Mouse (Mus musculus) CH12.LX (cell line): ENCODE measurements at regions not wholly inside any gene's neighbourhood (a gene's known extent, or its start where the extent isn't known, plus 50 kb on each side); places are given as distances from the start of the nearest gene placed in this dataset.

Source experiments
- BHLHE40 ChIP-seq: IDR thresholded peaks from 2 replicates; pipeline ENCODE4 v1.6.1; 2011; ENCODE audit warnings: mild to moderate bottlenecking, low read depth, low read length, improper control_type of control experiment
- CHD2 ChIP-seq: IDR thresholded peaks from 2 replicates; pipeline ENCODE4 v1.6.1; 2011; ENCODE audit warnings: low read length, improper control_type of control experiment
- CTCF ChIP-seq, 2 experiments: IDR thresholded peaks in 1 of 2; conservative IDR thresholded peaks in 1 of 2; 2 replicates each; pipeline ENCODE4 v1.5.1; 2011 to 2012; ENCODE audit warnings: low read depth in 2 of 2, low read length in 2 of 2, improper control_type of control experiment in 1 of 2, inconsistent platforms in 1 of 2, mild to moderate bottlenecking in 1 of 2, moderate library complexity in 1 of 2
- HCFC1 ChIP-seq: IDR thresholded peaks from 2 replicates; pipeline ENCODE4 v1.6.1; 2012; ENCODE audit warnings: low read depth, mild to moderate bottlenecking, inconsistent platforms, low read length, improper control_type of control experiment
- JUND ChIP-seq: conservative IDR thresholded peaks from 2 replicates; pipeline ENCODE4 v1.6.1; 2011; ENCODE audit warnings: low read depth, low read length, improper control_type of control experiment
- NRF1 ChIP-seq: IDR thresholded peaks from 2 replicates; pipeline ENCODE4 v1.6.1; 2014; ENCODE audit warnings: low read depth, mild to moderate bottlenecking, inconsistent platforms, low read length, improper control_type of control experiment, moderate library complexity
- POLR2A ChIP-seq: IDR thresholded peaks from 2 replicates; pipeline ENCODE4 v1.6.1; 2011; ENCODE audit warnings: low read depth, mild to moderate bottlenecking, improper control_type of control experiment, low read length
- SMC3 ChIP-seq: IDR thresholded peaks from 2 replicates; pipeline ENCODE4 v1.6.1; 2011; ENCODE audit warnings: low read depth, low read length, improper control_type of control experiment
- TBP ChIP-seq: conservative IDR thresholded peaks from 2 replicates; pipeline ENCODE4 v1.6.1; 2011; ENCODE audit warnings: low read depth, low read length, improper control_type of control experiment
- USF1 ChIP-seq: IDR thresholded peaks from 2 replicates; pipeline ENCODE4 v1.6.1; 2014; ENCODE audit warnings: low read depth, mild to moderate bottlenecking, inconsistent platforms, low read length, improper control_type of control experiment
- USF2 ChIP-seq: conservative IDR thresholded peaks from 2 replicates; pipeline ENCODE4 v1.6.1; 2011; ENCODE audit warnings: low read depth, low read length, improper control_type of control experiment
- ZC3H11A ChIP-seq: IDR thresholded peaks from 2 replicates; pipeline ENCODE4 v1.6.1; 2012; ENCODE audit warnings: low read depth, mild to moderate bottlenecking, inconsistent platforms, low read length, improper control_type of control experiment
- ZNF384 ChIP-seq: IDR thresholded peaks from 2 replicates; pipeline ENCODE4 v1.6.1; 2012; ENCODE audit warnings: low read depth, low read length, improper control_type of control experiment, inconsistent platforms

- TF ChIP-seq USF1: no peak
- no peak for TF ChIP-seq USF2
- no peak for TF ChIP-seq POLR2A
- no peak for TF ChIP-seq CTCF (conservative IDR thresholded peaks at IDR 0.05 in 1 of 2, IDR thresholded peaks at IDR 0.05 in 1 of 2; ENCODE audit: low read depth in 2 of 2, low read length in 2 of 2)
- TF ChIP-seq CHD2: no peak
- TF ChIP-seq TBP: no peak
- peak; percentile 43; the same call in 1 of the 2 replicates for TF ChIP-seq BHLHE40
- no peak for TF ChIP-seq HCFC1
- TF ChIP-seq ZNF384: no peak
- TF ChIP-seq NRF1: no peak
- no peak for TF ChIP-seq SMC3
- TF ChIP-seq JUND: no peak
- no peak for TF ChIP-seq ZC3H11A
Observed at GRCm38 (mm10) chr2:166457381-166458172, 256.1 kb downstream of the Prex1 start.
